Mouse (Mus musculus) telencephalon, adult 2 months (tissue): Measurements from ENCODE around the gene Pikfyve.

Experiments used
- DNase-seq: peaks from one replicate; pipeline ENCODE4 v3.0.0-alpha.2; 2011; ENCODE audit warnings: low read depth, low spot score

The Pikfyve gene

GRCm38 (mm10) chr1:65186287-65187073, at the start of gene Pikfyve, which contains the start of gene Idh1:
Gene Pikfyve (plus strand): TSS chr1:65186683.
Gene Idh1 (minus strand): TSS chr1:65186500.
- peak; percentile 98 for DNase-seq

GRCm38 (mm10) chr1:65137560-65137959, 48.9 kb upstream of the Pikfyve start:
- no peak for DNase-seq

DNA sequence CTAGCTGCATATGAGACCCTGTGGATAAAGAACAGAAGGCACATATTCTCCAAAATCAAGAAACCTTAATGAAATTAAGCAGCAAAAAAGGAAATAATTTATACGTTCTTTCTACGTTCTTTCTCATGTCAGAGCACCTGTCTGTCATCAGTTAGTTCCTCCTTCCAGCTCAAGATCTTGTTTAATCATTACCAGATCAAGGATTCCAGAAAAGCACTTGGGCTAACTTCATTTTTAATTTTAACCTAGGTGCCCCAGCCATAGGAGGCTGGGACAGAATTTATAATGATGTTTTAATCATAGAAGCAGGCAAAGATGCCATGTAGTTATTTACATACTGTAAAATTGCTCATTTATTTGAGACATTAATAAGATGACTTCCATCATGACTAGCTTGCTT, 41.7 kb upstream of the Pikfyve start:
- DNase-seq = no peak

GRCm38 (mm10) chr1:65146601-65147000, 39.9 kb upstream of the Pikfyve start:
- no peak for DNase-seq

DNA sequence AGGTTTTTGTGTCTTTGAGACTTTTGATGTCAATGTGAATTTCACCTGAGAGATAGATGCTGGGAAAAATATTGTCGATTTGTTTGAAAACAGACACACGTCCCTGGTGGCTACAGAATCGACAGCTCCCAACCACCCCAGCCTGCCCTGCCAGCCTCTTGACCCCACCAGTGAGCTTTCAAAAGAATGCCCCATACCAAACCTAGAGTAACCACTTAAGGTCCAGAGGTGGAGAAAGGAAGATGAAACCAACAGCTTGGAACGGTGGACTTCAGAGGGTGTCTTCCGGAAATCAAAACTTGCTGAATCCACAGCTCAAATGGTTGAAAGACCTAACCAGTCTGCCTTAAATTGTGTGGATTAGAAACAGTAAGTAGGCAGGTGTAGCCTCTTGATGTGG, 39.2 kb upstream of the Pikfyve start:
- DNase-seq = no peak

GRCm38 (mm10) chr1:65147971-65148370, 38.5 kb upstream of the Pikfyve start:
- no peak for DNase-seq

- DNase-seq = no peak
These were observed 31.7 kb upstream of the Pikfyve start for GRCm38 (mm10) chr1:65154814-65155213.

DNA sequence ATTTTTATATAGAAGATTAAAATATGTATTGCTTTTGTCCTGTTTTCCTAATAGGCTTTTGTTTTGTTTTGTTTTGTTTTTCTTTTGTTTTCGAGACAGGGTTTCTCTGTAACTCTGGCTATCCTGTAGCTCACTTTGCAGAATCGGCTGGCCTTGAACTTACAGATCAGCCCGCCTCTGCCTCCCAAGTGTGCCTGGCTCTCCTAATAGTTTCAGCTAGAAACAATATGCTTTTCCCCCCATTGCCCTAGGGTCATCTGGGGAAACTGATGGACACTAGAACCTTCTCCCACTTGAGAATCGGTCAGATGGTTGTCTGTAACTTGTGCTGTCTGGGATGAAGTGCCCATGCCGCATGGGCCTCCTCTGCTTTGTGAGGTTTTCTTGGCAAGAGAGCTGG, 30.4 kb upstream of the Pikfyve start:
- DNase-seq = no peak

- no peak for DNase-seq
These were observed 24.3 kb upstream of the Pikfyve start for GRCm38 (mm10) chr1:65162210-65162609.

DNA sequence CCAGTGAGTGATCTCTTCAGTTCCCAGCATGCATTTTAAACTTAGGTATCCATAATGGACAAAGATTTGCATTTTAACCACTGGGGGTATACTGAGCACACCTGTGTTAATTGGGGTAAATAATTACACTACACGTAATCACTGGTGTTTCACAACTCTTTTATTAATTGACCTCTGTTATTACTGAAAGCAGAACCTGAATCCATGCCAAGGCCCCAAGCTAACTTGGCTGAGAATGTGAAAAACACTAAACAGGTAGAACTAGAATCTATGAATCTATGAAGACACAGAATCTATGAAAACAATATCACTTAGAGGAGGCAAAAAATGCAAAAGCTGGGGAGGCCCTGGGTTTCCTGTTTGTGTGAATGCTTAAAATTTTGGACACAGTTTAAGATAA, 19.0 kb upstream of the Pikfyve start:
- DNase-seq = no peak

GRCm38 (mm10) chr1:65169536-65169935, 16.9 kb upstream of the Pikfyve start:
- no peak for DNase-seq

- no peak for DNase-seq
These were observed 16.5 kb upstream of the Pikfyve start for GRCm38 (mm10) chr1:65169947-65170346.

DNA sequence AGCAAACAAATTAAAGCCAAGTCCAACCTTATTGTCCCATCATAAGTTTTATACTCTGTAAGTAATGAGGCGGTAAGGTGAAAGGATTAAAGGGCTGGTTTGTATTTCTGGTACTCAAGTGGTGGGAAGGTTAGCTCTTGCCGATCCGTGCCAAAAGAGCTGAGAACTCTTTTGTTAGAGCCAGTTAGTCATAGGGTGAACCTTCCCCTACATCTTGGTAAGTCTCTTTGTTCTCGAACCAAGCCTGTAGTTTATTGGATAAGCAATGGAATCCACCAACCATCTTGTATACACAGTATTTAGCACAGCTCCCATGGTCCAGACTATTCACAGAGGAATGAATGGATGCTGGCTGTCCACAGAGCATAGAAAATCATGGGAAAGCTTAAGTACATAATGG, 14.9 kb upstream of the Pikfyve start:
- DNase-seq = no peak

DNA sequence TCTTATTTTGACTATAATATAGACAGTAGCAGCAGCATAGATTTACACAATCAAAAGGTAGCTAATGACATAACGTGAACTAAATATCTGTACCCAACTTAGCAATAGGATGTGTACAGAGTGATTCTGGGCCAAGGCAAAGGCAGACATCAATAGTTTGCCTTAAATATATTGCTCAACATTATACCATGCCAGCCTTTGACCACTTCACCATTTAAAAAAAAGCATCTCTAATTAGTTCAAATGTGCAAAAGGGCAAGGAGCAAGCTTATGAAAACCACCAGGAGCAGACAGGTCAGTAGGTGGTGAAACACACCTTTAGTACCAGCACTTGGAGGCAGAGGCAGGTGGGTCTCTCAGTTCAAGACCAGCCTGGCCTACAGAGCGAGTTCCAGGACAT, 12.8 kb upstream of the Pikfyve start:
- DNase-seq = no peak

DNA sequence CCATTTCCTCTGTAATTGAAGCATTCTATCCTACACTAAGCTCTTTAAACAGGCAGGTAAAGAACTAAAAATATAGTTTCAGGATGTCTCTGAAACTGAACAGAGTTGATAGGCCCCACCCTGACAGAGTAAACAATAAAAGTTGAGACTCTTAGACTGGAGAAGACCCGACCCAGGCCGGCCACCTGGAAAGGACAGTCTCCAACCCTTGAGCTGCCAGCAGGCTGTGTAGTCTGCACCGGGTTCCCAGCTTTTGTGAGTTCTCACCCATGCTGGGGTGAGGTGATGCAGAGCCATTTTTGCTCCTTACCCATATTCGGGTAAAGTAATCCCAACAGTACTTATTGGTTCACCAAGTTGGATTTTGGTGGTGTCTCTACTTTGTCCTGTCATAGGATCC, 10.3 kb upstream of the Pikfyve start:
- no peak for DNase-seq

DNA sequence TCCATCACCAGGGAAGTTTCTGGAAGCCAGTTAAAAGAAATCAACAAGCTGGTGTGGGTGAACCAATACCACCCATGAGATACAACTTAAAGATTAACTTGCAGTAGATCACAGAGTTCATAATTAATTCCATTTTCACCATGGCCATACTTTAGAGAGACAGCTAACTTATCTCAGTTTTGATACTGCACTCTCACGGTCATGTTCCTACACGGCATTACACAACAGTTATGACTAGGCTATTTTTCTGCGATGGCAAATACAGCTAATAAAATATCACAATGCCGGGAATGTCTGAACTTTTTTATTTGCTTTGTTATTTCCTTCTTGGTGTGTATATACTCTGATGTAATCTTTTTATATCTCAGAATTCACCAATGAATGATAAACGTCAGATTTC, 9.6 kb upstream of the Pikfyve start:
- no peak for DNase-seq

DNA sequence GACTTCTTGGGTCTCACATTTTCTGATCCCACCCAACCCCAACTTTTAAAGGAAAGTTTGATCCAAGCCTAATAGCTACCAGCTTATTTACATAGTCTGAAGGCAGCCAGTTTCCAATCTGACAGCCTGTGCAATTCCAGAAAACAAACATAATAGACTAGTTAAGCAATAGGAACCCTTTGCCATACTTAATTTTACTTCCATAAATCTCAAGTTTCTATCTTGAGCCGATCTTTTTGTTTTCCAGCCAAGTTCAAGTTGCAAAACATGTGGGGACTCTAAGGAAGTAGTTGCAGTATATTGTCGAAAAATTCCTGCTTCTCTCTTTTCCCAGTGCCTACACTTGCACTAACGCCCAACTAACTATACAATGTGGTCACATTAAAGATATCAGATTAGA, 9.0 kb upstream of the Pikfyve start:
- DNase-seq = no peak

DNA sequence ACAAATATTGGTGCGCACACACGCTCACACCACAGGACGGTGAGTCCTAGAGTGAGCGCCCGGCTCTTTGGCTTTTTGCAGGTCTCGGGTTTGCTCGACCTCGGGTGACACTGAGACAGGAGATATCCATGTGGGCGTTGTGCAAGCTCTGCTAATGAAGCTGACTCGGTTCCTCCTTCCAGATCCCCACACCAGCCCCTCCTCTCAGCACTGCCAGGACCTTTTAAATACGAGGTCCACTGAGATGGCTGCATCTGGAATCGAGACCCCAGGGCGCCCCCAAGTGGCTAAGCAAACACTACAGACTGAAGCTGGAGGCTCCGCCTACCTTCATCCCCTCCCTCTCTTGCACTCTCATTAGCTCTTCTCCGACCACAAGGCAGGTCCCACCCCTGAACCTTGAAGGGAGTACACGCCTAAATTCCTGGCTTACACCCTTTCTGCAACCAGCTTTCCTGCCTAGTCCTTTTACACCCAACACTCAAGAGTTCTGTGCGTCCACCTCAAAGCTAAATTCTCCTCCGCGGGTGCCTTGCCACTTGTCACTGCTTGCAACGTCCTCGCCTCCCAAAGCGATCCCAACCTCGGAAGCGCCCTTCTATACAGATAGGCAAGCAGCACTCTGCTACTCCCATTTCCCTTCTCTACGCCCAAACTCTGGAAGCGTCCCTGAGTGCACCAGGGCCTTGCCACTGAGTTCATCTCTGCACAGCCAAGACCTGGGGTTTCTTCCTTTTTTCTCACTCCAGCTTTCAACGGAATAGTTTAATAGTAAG, 8.2 kb upstream of the Pikfyve start:
- peak; percentile 87 for DNase-seq

DNA sequence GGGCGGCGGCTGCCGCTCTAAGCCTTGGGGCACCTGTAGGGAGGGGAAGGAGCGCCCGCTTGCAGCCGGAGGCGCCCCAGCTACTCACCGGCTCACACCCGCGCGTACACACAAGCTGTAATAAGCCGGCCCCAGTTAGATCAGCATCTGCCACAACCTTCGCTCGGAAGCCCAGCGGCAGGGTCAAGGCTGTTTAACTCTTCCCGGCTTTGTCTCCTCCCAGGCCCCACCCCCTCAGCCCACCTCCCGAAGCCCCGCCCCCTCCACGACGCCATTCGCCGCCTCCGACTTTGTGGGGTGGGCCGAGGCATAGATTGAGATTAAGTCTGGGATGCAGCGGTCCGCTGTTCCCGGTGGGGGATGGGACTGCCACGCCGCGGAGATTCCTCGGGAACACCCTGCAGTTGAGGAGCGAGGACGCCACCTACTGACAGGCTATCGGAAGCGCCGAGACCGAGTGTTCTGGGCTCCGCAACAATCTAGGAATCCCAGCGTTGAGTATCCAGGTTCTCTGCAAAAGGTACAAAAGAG, 7.5 kb upstream of the Pikfyve start:
- peak; percentile 87 for DNase-seq

- peak; percentile 47 for DNase-seq
These were observed 6.7 kb upstream of the Pikfyve start for GRCm38 (mm10) chr1:65179634-65180249.

DNA sequence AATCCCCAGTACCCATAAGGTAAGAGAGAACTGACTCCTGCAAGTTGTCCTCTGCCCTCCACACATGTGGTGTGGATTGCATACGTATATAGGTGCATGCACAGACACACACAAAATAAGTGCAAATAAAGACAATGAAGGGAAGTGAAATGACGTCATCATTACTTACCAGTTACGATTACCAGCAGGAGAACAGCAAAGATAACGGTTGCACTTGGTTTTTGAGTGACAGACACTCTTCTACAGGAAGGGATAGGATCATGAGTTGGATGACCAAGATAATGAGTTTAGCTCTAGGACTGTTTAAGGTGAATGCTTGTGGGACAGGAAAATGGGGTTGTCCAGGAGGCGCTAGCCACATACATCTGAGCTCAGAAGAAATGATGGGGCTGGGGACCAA, 5.0 kb upstream of the Pikfyve start:
- no peak for DNase-seq

- no peak for DNase-seq
These were observed 2.5 kb upstream of the Pikfyve start for GRCm38 (mm10) chr1:65183994-65184393.
